21 mouse cellular contexts compared by ENCODE assay signal in genomic region chr14:30372878-30373277, GRCm38 (mm10).
A peak's percentile ranks its signal among the peaks of the same experiment; 100 is the strongest.
DNase-seq lines count a peak whose midpoint lies in the region; ATAC-seq and TF ChIP-seq lines count a peak whose summit lies in the region.
"Had no signal": no experiment of that assay in that cellular context is flagged by ENCODE, and none has a peak within 500 bp of the region (broad histone marks: within the 10 kb centered on the region; RNA-seq: fewer than 3 reads in every experiment).

No protein-coding gene starts in this region.

- H3K36me3 ChIP-seq in intestine, postnatal 0 days (ENCODE audit: control insufficient read depth, insufficient read depth): no peaks in the 10 kb centered on the region
- no peaks in the 10 kb centered on the region for H3K36me3 ChIP-seq in intestine, embryonic 16.5 days (ENCODE audit: control insufficient read depth, insufficient read depth, low read length)
- no peaks in the 10 kb centered on the region for H3K36me3 ChIP-seq in lung, embryonic 14.5 days (ENCODE audit: insufficient read depth)
- H3K36me3 ChIP-seq in CH12.LX (replicated peaks in 1 of 2; ENCODE audit: control insufficient read depth in 1 of 2, insufficient read depth in 1 of 2, low read length in 1 of 2): no peaks in the 10 kb centered on the region
- no peaks in the 10 kb centered on the region for H3K36me3 ChIP-seq in limb, embryonic 10.5 days
- H3K36me3 ChIP-seq: embryonic facial prominence, embryonic 15.5 days; hindbrain, embryonic 15.5 days; liver, embryonic 13.5 days; midbrain, embryonic 13.5 days; neural tube, embryonic 13.5 days had no signal

- no peak for DNase-seq in lung, embryonic 14.5 days
- DNase-seq in lung, adult 18-20 months: no peak
- DNase-seq in CH12.LX (ENCODE audit: extremely low read depth): no peak
- peak; percentile 23 for DNase-seq in limb, embryonic 10.5 days (ENCODE audit: low spot score)
- no peak for DNase-seq in cerebellum, postnatal 4 days (ENCODE audit: low spot score in 2 of 2)
- DNase-seq: adrenal gland, postnatal 10 days; cerebellum, adult 8-10 months; cerebellum, postnatal 36 days; gastrocnemius, adult 2 months; kidney, postnatal 14 days; liver, embryonic 13.5 days; retina, postnatal 1 day; right cerebral cortex, postnatal 25 days; spleen, adult 18-20 months had no signal

- no peak for ATAC-seq in intestine, postnatal 0 days
- no peak for ATAC-seq in intestine, embryonic 16.5 days
- ATAC-seq in lung, embryonic 14.5 days (ENCODE audit: insufficient read depth): no peak
- ATAC-seq: forebrain, embryonic 14.5 days; midbrain, embryonic 13.5 days had no signal

- H3K9ac ChIP-seq in intestine, postnatal 0 days (ENCODE audit: low read depth, low read length): no peak overlapping the region
- no peak overlapping the region for H3K9ac ChIP-seq in intestine, embryonic 16.5 days (ENCODE audit: low read depth, low read length)
- H3K9ac ChIP-seq in lung, embryonic 14.5 days: no peak overlapping the region
- no peak overlapping the region for H3K9ac ChIP-seq in CH12.LX (ENCODE audit: insufficient read depth, low read depth)
- H3K9ac ChIP-seq: embryonic facial prominence, embryonic 15.5 days; hindbrain, embryonic 15.5 days; liver, embryonic 13.5 days; midbrain, embryonic 13.5 days; neural tube, embryonic 13.5 days had no signal

- H3K79me2 ChIP-seq in CH12.LX (replicated peaks; ENCODE audit: control insufficient read depth, extremely low read depth, insufficient read depth, poor library complexity, severe bottlenecking): no peaks in the 10 kb centered on the region

- TF ChIP-seq CTCF in intestine, postnatal 0 days (IDR thresholded peaks at IDR 0.05; ENCODE audit: low read depth): peak; percentile 53
- peak; percentile 35 for TF ChIP-seq CTCF in lung, embryonic 14.5 days (IDR thresholded peaks at IDR 0.05; ENCODE audit: low read depth)
- TF ChIP-seq CTCF in CH12.LX (conservative IDR thresholded peaks at IDR 0.05 in 1 of 2, IDR thresholded peaks at IDR 0.05 in 1 of 2; ENCODE audit: low read depth in 2 of 2, low read length in 2 of 2): peak in 1 of 2 experiments; percentile 51; a peak in 2 of 4 replicates

- H3K9me3 ChIP-seq in intestine, postnatal 0 days (ENCODE audit: control insufficient read depth): no peaks in the 10 kb centered on the region
- H3K9me3 ChIP-seq in intestine, embryonic 16.5 days (ENCODE audit: control insufficient read depth, low read length): no peaks in the 10 kb centered on the region
- no peaks in the 10 kb centered on the region; the same call in 1 of the 2 replicates for H3K9me3 ChIP-seq in lung, embryonic 14.5 days (ENCODE audit: low read depth, low read length)
- peaks cover 3% of the 10 kb centered on the region for H3K9me3 ChIP-seq in CH12.LX (replicated peaks; ENCODE audit: low read length)
- H3K9me3 ChIP-seq in limb, embryonic 10.5 days (replicated peaks): no peaks in the 10 kb centered on the region
- H3K9me3 ChIP-seq: embryonic facial prominence, embryonic 15.5 days; hindbrain, embryonic 15.5 days; liver, embryonic 13.5 days; midbrain, embryonic 13.5 days had no signal

- no peak for TF ChIP-seq POLR2A in CH12.LX (IDR thresholded peaks at IDR 0.05; ENCODE audit: low read depth, low read length)

- TF ChIP-seq EP300 in CH12.LX (IDR thresholded peaks at IDR 0.05; ENCODE audit: low read length): no peak

- no peak overlapping the region for H3K27ac ChIP-seq in intestine, postnatal 0 days (ENCODE audit: low read depth, low read length)
- H3K27ac ChIP-seq in intestine, embryonic 16.5 days (ENCODE audit: low read length): no peak overlapping the region
- no peak overlapping the region for H3K27ac ChIP-seq in lung, embryonic 14.5 days (ENCODE audit: low read depth)
- no peak overlapping the region for H3K27ac ChIP-seq in CH12.LX (ENCODE audit: insufficient read depth, low read depth)
- H3K27ac ChIP-seq in limb, embryonic 10.5 days: no peak overlapping the region
- H3K27ac ChIP-seq: embryonic facial prominence, embryonic 15.5 days; gastrocnemius, adult 2 months; hindbrain, embryonic 15.5 days; liver, embryonic 13.5 days; midbrain, embryonic 13.5 days; neural tube, embryonic 13.5 days had no signal

- TF ChIP-seq RAD21 in CH12.LX (IDR thresholded peaks at IDR 0.05; ENCODE audit: low read depth, low read length): peak; percentile 49

- in situ Hi-C loops in CH12.LX (cut with MboI; ENCODE audit: low pct_ligation_motif_present, low pct_unique_long_range_greater_than_20kb, low sequenced_read_pairs): loop anchor here (5.0 kb wide), 1 partner anchor 241 kb away; no protein-coding TSS in a partner anchor

- 20% methylated on average over 1 of the region's 1 CpGs for WGBS in intestine, postnatal 0 days
- WGBS in intestine, embryonic 16.5 days: 38% methylated on average over 1 of the region's 1 CpGs
- WGBS in lung, embryonic 14.5 days: 33% methylated on average over 1 of the region's 1 CpGs
- WGBS in limb, embryonic 10.5 days: 15% methylated on average over 1 of the region's 1 CpGs

- dilution Hi-C loops in CH12.LX (cut with MboI; ENCODE audit: extremely low pct_ligation_motif_present, extremely low pct_unique_long_range_greater_than_20kb, low sequenced_read_pairs): no loop called here

- H3K4me1 ChIP-seq in intestine, postnatal 0 days (replicated peaks; ENCODE audit: control insufficient read depth, insufficient read depth, low read length): no peaks in the 10 kb centered on the region
- H3K4me1 ChIP-seq in intestine, embryonic 16.5 days (ENCODE audit: control insufficient read depth, insufficient read depth, low read length): no peaks in the 10 kb centered on the region
- H3K4me1 ChIP-seq in lung, embryonic 14.5 days (ENCODE audit: insufficient read depth): no peaks in the 10 kb centered on the region
- peaks cover 5 to 26% of the 10 kb centered on the region in 2 experiments; a peak in 3 of 4 replicates for H3K4me1 ChIP-seq in CH12.LX (ENCODE audit: control insufficient read depth in 1 of 2, insufficient read depth in 2 of 2)
- peaks cover 4% of the 10 kb centered on the region; the same call in 1 of the 2 replicates for H3K4me1 ChIP-seq in limb, embryonic 10.5 days
- H3K4me1 ChIP-seq: embryonic facial prominence, embryonic 15.5 days; hindbrain, embryonic 15.5 days; liver, embryonic 13.5 days; midbrain, embryonic 13.5 days; neural tube, embryonic 13.5 days had no signal

- H3K27me3 ChIP-seq in intestine, postnatal 0 days (replicated peaks; ENCODE audit: control insufficient read depth, insufficient read depth, low read length): no peaks in the 10 kb centered on the region
- H3K27me3 ChIP-seq in intestine, embryonic 16.5 days (replicated peaks; ENCODE audit: control insufficient read depth, insufficient read depth, low read length): no peaks in the 10 kb centered on the region
- no peaks in the 10 kb centered on the region for H3K27me3 ChIP-seq in lung, embryonic 14.5 days (ENCODE audit: insufficient read depth, low read length)
- H3K27me3 ChIP-seq in CH12.LX (replicated peaks): no peaks in the 10 kb centered on the region
- no peaks in the 10 kb centered on the region for H3K27me3 ChIP-seq in limb, embryonic 10.5 days (ENCODE audit: low read depth, poor library complexity, severe bottlenecking)
- H3K27me3 ChIP-seq: embryonic facial prominence, embryonic 15.5 days; hindbrain, embryonic 15.5 days; liver, embryonic 13.5 days; midbrain, embryonic 13.5 days; neural tube, embryonic 13.5 days had no signal

- H3K4me2 ChIP-seq in intestine, postnatal 0 days (replicated peaks; ENCODE audit: low read depth): no peak overlapping the region
- no peak overlapping the region for H3K4me2 ChIP-seq in intestine, embryonic 16.5 days (ENCODE audit: low read depth, low read length)
- H3K4me2 ChIP-seq in lung, embryonic 14.5 days: no peak overlapping the region
- no peak overlapping the region for H3K4me2 ChIP-seq in CH12.LX (ENCODE audit: insufficient read depth, low read depth, poor library complexity, severe bottlenecking)
- H3K4me2 ChIP-seq: embryonic facial prominence, embryonic 15.5 days; hindbrain, embryonic 15.5 days; liver, embryonic 13.5 days; midbrain, embryonic 13.5 days; neural tube, embryonic 13.5 days had no signal

- no peak overlapping the region for H3K4me3 ChIP-seq in intestine, postnatal 0 days (ENCODE audit: low read depth, low read length)
- no peak overlapping the region for H3K4me3 ChIP-seq in intestine, embryonic 16.5 days (ENCODE audit: low read length)
- H3K4me3 ChIP-seq in lung, embryonic 14.5 days (ENCODE audit: low read depth, low read length): no peak overlapping the region
- no peak overlapping the region for H3K4me3 ChIP-seq in CH12.LX (replicated peaks in 1 of 3; ENCODE audit: low read depth in 2 of 3, low read length in 2 of 3, poor library complexity in 1 of 3)
- H3K4me3 ChIP-seq in limb, embryonic 10.5 days: no peak overlapping the region
- H3K4me3 ChIP-seq: embryonic facial prominence, embryonic 15.5 days; gastrocnemius, adult 2 months; hindbrain, embryonic 15.5 days; liver, embryonic 13.5 days; midbrain, embryonic 13.5 days; neural tube, embryonic 13.5 days had no signal

TF ChIP-seq in CH12.LX, 34 proteins besides CTCF, POLR2A, EP300 and RAD21:
- TF ChIP-seq SMC3 (IDR thresholded peaks at IDR 0.05; ENCODE audit: low read depth, low read length) (peak; percentile 65), HCFC1 (IDR thresholded peaks at IDR 0.05; ENCODE audit: low read depth, low read length) (no peak), USF2 (conservative IDR thresholded peaks at IDR 0.05; ENCODE audit: low read depth, low read length) (no peak), GABPA (IDR thresholded peaks at IDR 0.05; ENCODE audit: insufficient replicate concordance, low read depth, low read length) (no peak), ETS1 (conservative IDR thresholded peaks at IDR 0.05; ENCODE audit: low read depth, low read length) (no peak)
